Comparison of ENCODE assay signal across 8 mouse cellular contexts in the genomic region with DNA sequence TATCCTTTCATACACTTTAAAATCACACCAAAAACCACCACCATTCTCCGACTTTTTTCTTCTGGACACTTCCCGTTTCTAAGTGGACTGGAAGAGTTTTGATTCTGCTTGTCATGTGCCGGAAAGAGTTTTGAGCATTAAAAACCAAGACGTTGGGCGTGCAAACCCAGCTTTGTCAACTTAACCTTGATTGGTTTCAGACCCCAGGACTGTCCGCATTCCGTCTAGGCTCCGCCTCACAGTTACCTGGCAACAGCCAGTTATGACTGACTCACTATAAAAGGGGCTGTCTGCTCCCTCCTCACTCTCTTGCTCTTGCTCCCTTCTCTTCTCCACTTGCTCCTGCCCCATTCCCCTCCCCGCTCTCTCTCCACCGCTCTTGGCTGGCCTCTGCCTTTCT. TPM values are rescaled to one million over a fixed set of nuclear protein-coding genes. Genes with fewer than 3 reads are reported as not detected.
DNase-seq lines count a peak whose midpoint lies in the region; ATAC-seq and TF ChIP-seq lines count a peak whose summit lies in the region.
"Had no signal": no experiment of that assay in that cellular context is flagged by ENCODE, and none has a peak within 500 bp of the region (broad histone marks: within the 10 kb centered on the region; RNA-seq: fewer than 3 reads in every experiment).

No protein-coding gene starts in this region.

- 35% methylated on average over 10 of the region's 10 CpGs for WGBS in kidney, embryonic 15.5 days
- 33% methylated on average over 10 of the region's 10 CpGs for WGBS in hindbrain, embryonic 13.5 days

- no peak overlapping the region for H3K9ac ChIP-seq in kidney, embryonic 15.5 days
- H3K9ac ChIP-seq in hindbrain, embryonic 13.5 days = no peak overlapping the region
- H3K9ac ChIP-seq: liver, embryonic 14.5 days had no signal

- peak overlapping the region; percentile 28 for H3K4me2 ChIP-seq in kidney, embryonic 15.5 days
- 0 out of 2 replicates have a peak overlapping the region, but pooled peaks have one; percentile 19 for H3K4me2 ChIP-seq in hindbrain, embryonic 13.5 days

- no peak overlapping the region for H3K27ac ChIP-seq in kidney, embryonic 15.5 days
- no peak overlapping the region for H3K27ac ChIP-seq in hindbrain, embryonic 13.5 days
- H3K27ac ChIP-seq: liver, embryonic 14.5 days had no signal

- no peak for TF ChIP-seq POLR2A in brain, embryonic 14.5 days (IDR thresholded peaks at IDR 0.05; ENCODE audit: borderline replicate concordance, extremely low read depth, insufficient read depth, insufficient read length, poor library complexity, severe bottlenecking)

- TF ChIP-seq CTCF in brain, embryonic 14.5 days (IDR thresholded peaks at IDR 0.05; ENCODE audit: borderline replicate concordance, extremely low read depth, insufficient read depth, insufficient read length) = no peak

- no peaks in the 10 kb centered on the region; the same call in 1 of the 2 replicates for H3K4me1 ChIP-seq in kidney, embryonic 15.5 days
- 0 out of 2 replicates have a peak, but pooled peaks cover 3% of the 10 kb centered on the region for H3K4me1 ChIP-seq in hindbrain, embryonic 13.5 days (replicated peaks)

- no peak overlapping the region; the same call in 1 of the 2 replicates for H3K4me3 ChIP-seq in kidney, embryonic 15.5 days (replicated peaks)
- H3K4me3 ChIP-seq in hindbrain, embryonic 13.5 days = no peak overlapping the region

- ATAC-seq in kidney, embryonic 15.5 days (replicated peaks; ENCODE audit: low FRiP score) = peak; percentile 79
- 0 out of 2 replicates have a peak, but pooled peaks have one; percentile 28 for ATAC-seq in hindbrain, embryonic 13.5 days (ENCODE audit: low FRiP score)
- ATAC-seq in megakaryocyte-erythroid progenitor cell, adult 5-6 weeks (replicated peaks; ENCODE audit: low FRiP score, low TSS enrichment, poor library complexity, severe bottlenecking) = peak; percentile 77

- H3K36me3 ChIP-seq in kidney, embryonic 15.5 days = peaks cover 26% of the 10 kb centered on the region
- H3K36me3 ChIP-seq in hindbrain, embryonic 13.5 days = peaks cover 24% of the 10 kb centered on the region

- no peaks in the 10 kb centered on the region for H3K9me3 ChIP-seq in kidney, embryonic 15.5 days (replicated peaks)
- no peaks in the 10 kb centered on the region for H3K9me3 ChIP-seq in hindbrain, embryonic 13.5 days

- no peak for DNase-seq in kidney, postnatal 10 days
- peak; percentile 11 for DNase-seq in brain, embryonic 14.5 days (ENCODE audit: low read depth)
- no peak for DNase-seq in cerebellum, adult 11 months
- no peak for DNase-seq in spleen, postnatal 14 days (ENCODE audit: low spot score in 2 of 2)

- no peaks in the 10 kb centered on the region for H3K27me3 ChIP-seq in kidney, embryonic 15.5 days
- no peaks in the 10 kb centered on the region for H3K27me3 ChIP-seq in hindbrain, embryonic 13.5 days

RNA-seq across cellular contexts. Expression of a gene that starts 22.6 kb away (rescaled TPM):
- 7.9 and 8.1 TPM in 2 replicates for polyA plus RNA-seq in kidney, embryonic 15.5 days (2015; fragmentation: Nextera tagmentation; extraction: Ambion mirVana)
- 44.8 and 49.0 TPM in 2 replicates for polyA plus RNA-seq in brain, embryonic 14.5 days (2012; rRNA removed)
- polyA plus RNA-seq in hindbrain, embryonic 13.5 days (2015; fragmentation: Nextera tagmentation; extraction: Ambion mirVana) = 9.7 and 10.0 TPM in 2 replicates
- 34.0 and 50.8 TPM in 2 replicates for total RNA-seq in megakaryocyte-erythroid progenitor cell, adult 5-6 weeks (2014; fragmentation: Nextera tagmentation)
- total RNA-seq in megakaryocyte-erythroid progenitor cell, adult 5-6 weeks (2017) = 45.7 and 52.7 TPM in 2 replicates

RNA-seq across cellular contexts. Expression of a gene that starts 23.4 kb away (rescaled TPM):
- 33.4 and 35.3 TPM in 2 replicates for polyA plus RNA-seq in kidney, embryonic 15.5 days (2015; fragmentation: Nextera tagmentation; extraction: Ambion mirVana)
- 20.2 and 26.5 TPM in 2 replicates for polyA plus RNA-seq in brain, embryonic 14.5 days (2012; rRNA removed)
- 57.2 and 58.0 TPM in 2 replicates for polyA plus RNA-seq in hindbrain, embryonic 13.5 days (2015; fragmentation: Nextera tagmentation; extraction: Ambion mirVana)
- total RNA-seq in megakaryocyte-erythroid progenitor cell, adult 5-6 weeks (2014; fragmentation: Nextera tagmentation) = 21.0 and 21.7 TPM in 2 replicates
- 10.4 and 22.4 TPM in 2 replicates for total RNA-seq in megakaryocyte-erythroid progenitor cell, adult 5-6 weeks (2017)

RNA-seq across cellular contexts. Expression of a gene that starts 36.1 kb away (rescaled TPM):
- 30.3 and 34.9 TPM in 2 replicates for polyA plus RNA-seq in kidney, embryonic 15.5 days (2015; fragmentation: Nextera tagmentation; extraction: Ambion mirVana)
- polyA plus RNA-seq in brain, embryonic 14.5 days (2012; rRNA removed) = 29.2 and 36.3 TPM in 2 replicates
- 31.1 and 34.9 TPM in 2 replicates for polyA plus RNA-seq in hindbrain, embryonic 13.5 days (2015; fragmentation: Nextera tagmentation; extraction: Ambion mirVana)
- total RNA-seq in megakaryocyte-erythroid progenitor cell, adult 5-6 weeks (2014; fragmentation: Nextera tagmentation) = 30.8 and 43.8 TPM in 2 replicates
- total RNA-seq in megakaryocyte-erythroid progenitor cell, adult 5-6 weeks (2017) = 23.7 and 44.3 TPM in 2 replicates

Comparison
In these comparisons a context has a peak if more than half of its experiments do, and no peak if none do; other contexts are left out.
1. ATAC-seq: peak in every context shown above with its lines; median percentile 79 in kidney, embryonic 15.5 days; 77 in megakaryocyte-erythroid progenitor cell, adult 5-6 weeks; 28 in hindbrain, embryonic 13.5 days.